Mouse (Mus musculus): ENCODE measurements around the gene Vsx1. TPM values are rescaled to one million over a fixed set of nuclear protein-coding genes. Genes with fewer than 3 reads are reported as not detected.

Gene Vsx1
- polyA plus RNA-seq (2021): not detected

DNA sequence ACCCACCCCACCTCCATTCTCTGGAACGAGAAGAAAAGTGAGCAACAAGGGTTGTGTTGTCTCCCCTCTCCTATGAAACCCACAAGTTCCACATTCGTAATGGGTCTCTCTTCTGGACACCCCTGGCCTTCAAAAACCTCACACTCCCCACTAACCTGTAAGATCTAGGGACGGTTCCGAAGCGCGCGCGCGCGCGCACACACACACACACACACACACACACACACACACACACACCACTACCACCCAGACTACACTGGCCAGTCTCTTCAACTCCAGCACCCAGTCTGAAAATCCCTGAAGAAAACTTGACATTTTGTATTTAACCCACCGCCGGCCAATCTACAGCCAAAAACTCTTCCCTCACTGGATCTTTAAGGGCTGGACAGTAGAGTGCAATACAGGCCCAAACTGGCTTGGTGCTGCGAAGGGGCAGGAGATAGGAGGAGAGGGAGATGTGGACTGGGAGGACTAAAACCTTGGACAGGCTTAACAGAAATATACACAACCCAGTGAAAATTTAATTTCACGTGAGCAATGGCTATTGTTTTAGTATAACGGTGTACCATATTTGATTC lies at the start of gene Vsx1:
TSS of gene Vsx1 (minus strand) at position 138 of the 578 bp plus-strand sequence.
- ChIA-PET POLR2A (interaction anchor here (0.6 kb wide), 1 partner anchor 38 kb away, joined by 3 read pairs; no protein-coding TSS in a partner anchor), CTCF (no interaction called here)
- ATAC-seq: no peak
- no peak for DNase-seq (ENCODE audit: low read depth, low spot score)
- in situ Hi-C loops (cut with MboI; ENCODE audit: low pct_unique_long_range_greater_than_20kb): loop anchor here (25.0 kb wide), 1 partner anchor 448 kb away; no protein-coding TSS in a partner anchor
- TF ChIP-seq CTCF (IDR thresholded peaks at IDR 0.05): no peak
- H3K27me3 ChIP-seq: peaks cover 41% of the 10 kb centered on the region

DNA sequence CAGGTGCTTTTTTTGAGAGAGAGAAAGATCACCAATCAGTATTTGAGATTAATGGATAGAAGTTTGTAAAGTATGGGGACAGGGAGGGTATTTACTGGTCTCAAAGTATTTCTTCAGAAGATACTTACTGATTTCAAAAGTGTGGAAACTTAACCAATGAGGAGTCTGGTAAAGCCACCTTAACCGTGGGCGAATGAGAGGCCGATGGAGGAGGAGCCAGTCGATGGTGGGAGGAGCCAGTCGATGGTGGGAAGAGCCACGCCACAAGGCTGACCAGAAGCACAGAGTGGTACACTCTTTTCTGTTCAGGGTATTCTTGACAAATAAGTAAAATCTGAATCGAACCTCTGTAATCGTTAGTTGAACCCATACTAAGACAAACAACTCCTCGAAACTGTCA lies 48.7 kb upstream of the Vsx1 start:
- ChIA-PET POLR2A (no interaction called here), CTCF (interaction anchor here (2.8 kb wide), 1 partner anchor 10 kb away, joined by 16 read pairs; the partner anchor contains the start of gene Entpd6)
- H3K27me3 ChIP-seq: peaks cover 13% of the 10 kb centered on the region
- in situ Hi-C loops (cut with MboI; ENCODE audit: low pct_unique_long_range_greater_than_20kb): no loop called here
- ATAC-seq (no peak), DNase-seq (ENCODE audit: low read depth, low spot score) (no peak)
- no peak for TF ChIP-seq CTCF (IDR thresholded peaks at IDR 0.05)

DNA sequence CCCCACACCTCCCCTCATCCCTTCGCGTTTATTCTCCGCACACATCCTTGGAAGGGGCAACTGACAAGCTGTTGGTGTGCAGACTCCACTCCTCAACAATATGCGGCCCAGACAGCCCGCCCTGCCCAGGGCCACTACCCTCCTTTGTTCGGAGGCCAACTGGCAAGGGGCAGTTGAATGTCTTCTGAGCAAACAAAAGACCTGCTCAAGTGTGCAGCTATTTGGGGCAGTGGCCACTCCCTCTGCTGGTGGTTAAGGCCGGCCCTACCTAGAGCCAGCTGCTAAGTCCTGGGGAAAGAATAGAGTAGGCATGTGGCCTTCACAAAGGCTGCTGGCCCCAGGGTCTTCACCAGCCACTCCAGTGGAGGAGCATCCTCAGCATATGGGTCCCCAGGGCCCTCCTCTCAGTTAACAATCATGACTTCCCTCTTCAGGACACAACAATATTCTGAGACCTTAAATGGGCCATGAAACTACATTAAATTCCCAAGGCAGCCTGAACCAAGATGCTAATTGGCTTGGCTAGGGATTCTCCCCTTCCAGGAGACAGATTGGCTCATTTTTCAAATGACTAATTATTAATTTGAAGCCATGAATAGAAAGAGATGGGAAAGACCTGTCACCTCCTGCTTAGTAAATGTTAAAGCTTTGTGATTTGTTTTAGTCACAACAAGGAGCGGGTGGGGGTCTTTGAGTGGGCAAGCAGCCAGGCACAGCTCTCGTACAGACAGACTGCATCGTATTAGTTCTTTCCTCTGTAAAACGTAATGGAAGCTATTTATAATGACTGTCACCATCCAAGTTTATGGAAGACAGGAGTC lies 46.8 kb upstream of the Vsx1 start:
- H3K27me3 ChIP-seq: peaks cover 13% of the 10 kb centered on the region
- DNase-seq (ENCODE audit: low read depth, low spot score): no peak
- ChIA-PET CTCF (interaction anchor here (1.0 to 2.8 kb wide), 4 partner anchors 9 to 57 kb away, joined by 3 to 16 read pairs (median 5); partner anchors contain the start of gene Entpd6), POLR2A (no interaction called here)
- in situ Hi-C loops (cut with MboI; ENCODE audit: low pct_unique_long_range_greater_than_20kb): no loop called here
- TF ChIP-seq CTCF (IDR thresholded peaks at IDR 0.05): no peak
- no peak for ATAC-seq

DNA sequence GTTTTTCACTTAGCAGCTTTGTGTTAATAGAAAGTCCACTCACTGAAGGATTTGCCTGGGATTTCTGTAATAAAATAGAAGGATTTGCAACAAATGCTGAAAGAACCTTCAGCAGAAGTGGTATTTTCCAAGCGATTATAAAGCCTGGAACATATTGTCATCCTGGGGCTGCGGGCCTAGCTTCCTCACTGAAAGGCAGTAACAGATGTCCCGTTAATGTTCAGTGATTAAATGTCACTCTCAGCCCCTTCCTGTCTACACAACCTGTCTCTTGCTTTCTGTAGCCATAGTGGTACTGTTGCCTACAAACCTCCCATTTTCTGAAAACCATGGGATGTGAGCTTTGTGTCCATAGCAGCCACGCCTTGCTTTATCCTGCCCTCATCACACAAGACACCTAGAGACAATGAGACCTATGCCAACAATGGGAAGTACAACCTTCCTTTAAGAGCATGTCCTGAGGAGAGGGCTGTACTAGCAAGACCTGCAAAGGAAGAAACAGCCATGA lies 23.1 kb upstream of the Vsx1 start:
- TF ChIP-seq CTCF (IDR thresholded peaks at IDR 0.05): no peak
- DNase-seq (ENCODE audit: low read depth, low spot score): no peak
- H3K27me3 ChIP-seq: peaks cover 25% of the 10 kb centered on the region
- CTCF ChIA-PET: no interaction called here
- POLR2A ChIA-PET: no interaction called here
- no peak for ATAC-seq
- in situ Hi-C loops (cut with MboI; ENCODE audit: low pct_unique_long_range_greater_than_20kb): no loop called here

DNA sequence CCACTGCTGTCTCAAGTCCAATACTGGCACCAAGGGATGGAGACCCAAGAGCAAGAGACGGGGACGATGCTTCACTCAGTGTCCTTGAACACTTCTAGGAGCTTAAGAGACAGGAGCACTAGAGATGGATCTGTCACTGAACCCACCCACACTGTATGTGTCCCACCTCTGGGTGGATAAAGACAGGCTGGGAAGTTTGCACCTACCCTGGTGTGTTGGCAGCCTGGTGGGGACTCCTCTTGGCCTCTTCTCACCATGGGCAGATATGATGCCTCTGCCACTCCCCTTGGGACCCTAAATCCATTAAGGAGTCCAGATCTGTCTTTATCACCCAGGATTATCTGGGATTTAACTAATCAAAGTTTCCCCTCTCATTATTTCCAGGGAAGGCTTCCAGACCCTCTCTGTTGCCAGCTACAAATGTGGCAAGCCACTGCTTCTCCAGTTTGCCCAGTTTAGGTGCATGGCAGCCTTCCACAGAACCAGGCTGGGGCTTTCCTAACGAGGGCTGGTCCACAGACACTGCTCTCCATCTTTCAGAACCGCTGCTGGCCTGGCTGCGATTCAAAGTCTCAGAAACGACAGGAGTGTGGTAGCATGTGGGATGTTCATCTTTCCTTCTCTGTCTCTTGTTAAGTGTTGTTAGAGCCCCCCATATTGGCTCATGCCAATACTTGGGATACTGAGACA lies 2.5 kb upstream of the Vsx1 start:
- ATAC-seq (no peak), DNase-seq (ENCODE audit: low read depth, low spot score) (no peak)
- ChIA-PET POLR2A (no interaction called here), CTCF (no interaction called here)
- H3K27me3 ChIP-seq: peaks cover 52% of the 10 kb centered on the region
- in situ Hi-C loops (cut with MboI; ENCODE audit: low pct_unique_long_range_greater_than_20kb): loop anchor here (25.0 kb wide), 1 partner anchor 446 kb away; no protein-coding TSS in a partner anchor
- TF ChIP-seq CTCF (IDR thresholded peaks at IDR 0.05): no peak

DNA sequence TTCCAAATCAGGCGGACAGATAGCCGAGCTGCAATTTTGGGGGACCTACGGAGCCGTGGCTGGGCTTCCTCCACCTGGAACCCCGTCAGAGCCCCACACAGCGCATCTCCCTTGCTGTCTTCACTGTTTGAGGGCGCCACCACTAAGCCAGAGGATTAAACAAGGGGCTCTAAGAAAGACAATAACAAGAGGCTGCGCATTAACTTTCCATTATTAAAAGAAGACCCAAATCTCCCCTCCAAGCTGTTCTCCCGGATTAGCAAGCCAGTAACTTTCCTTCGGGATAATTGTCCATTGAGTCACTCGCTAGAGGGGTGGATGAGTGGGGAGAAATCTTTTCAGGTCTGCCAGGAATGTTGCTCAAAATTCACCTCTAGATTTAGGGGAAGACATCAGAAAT lies 1.1 kb upstream of the Vsx1 start:
- in situ Hi-C loops (cut with MboI; ENCODE audit: low pct_unique_long_range_greater_than_20kb): loop anchor here (25.0 kb wide), 1 partner anchor 447 kb away; no protein-coding TSS in a partner anchor
- no peak for DNase-seq (ENCODE audit: low read depth, low spot score)
- no peak for TF ChIP-seq CTCF (IDR thresholded peaks at IDR 0.05)
- peaks cover 43% of the 10 kb centered on the region for H3K27me3 ChIP-seq
- no peak for ATAC-seq
- ChIA-PET CTCF (no interaction called here), POLR2A (no interaction called here)

DNA sequence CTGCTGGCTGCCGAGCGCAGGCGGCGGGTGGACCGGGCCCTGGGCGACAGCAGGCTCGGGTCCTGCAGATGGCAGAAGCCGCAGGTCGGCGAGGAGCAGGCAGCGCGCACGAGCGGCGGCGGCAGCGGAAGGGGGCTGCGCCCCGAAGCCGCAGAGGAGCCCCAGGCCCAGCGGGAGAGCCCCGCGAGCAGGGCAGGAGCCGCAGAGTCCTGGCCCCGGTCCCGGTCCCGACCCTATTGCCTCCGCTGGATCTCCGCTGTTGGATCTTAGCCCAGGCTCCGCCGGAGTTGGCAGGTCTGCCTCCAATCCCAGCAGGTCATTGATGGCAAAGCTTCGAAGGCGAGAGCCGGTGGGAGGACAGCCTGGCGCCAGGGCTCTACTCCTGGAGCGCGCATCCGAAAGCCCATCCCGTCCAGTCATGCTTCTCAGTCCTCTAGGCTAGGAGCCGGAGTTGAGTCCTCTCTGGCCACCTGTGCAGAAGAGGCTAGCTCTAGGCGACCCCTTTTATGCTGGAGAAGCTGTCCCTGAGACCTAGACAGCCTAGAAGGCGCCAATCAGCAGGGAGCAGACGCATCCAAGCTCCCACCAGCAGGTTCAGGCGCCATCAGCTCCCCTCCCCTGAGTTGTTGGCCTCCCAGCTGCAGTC lies 496 bp downstream of the Vsx1 start:
- ATAC-seq (no peak), DNase-seq (ENCODE audit: low read depth, low spot score) (no peak)
- ChIA-PET CTCF (no interaction called here), POLR2A (no interaction called here)
- TF ChIP-seq CTCF (IDR thresholded peaks at IDR 0.05): no peak
- H3K27me3 ChIP-seq: peaks cover 41% of the 10 kb centered on the region
- in situ Hi-C loops (cut with MboI; ENCODE audit: low pct_unique_long_range_greater_than_20kb): loop anchor here (25.0 kb wide), 1 partner anchor 449 kb away; no protein-coding TSS in a partner anchor

DNA sequence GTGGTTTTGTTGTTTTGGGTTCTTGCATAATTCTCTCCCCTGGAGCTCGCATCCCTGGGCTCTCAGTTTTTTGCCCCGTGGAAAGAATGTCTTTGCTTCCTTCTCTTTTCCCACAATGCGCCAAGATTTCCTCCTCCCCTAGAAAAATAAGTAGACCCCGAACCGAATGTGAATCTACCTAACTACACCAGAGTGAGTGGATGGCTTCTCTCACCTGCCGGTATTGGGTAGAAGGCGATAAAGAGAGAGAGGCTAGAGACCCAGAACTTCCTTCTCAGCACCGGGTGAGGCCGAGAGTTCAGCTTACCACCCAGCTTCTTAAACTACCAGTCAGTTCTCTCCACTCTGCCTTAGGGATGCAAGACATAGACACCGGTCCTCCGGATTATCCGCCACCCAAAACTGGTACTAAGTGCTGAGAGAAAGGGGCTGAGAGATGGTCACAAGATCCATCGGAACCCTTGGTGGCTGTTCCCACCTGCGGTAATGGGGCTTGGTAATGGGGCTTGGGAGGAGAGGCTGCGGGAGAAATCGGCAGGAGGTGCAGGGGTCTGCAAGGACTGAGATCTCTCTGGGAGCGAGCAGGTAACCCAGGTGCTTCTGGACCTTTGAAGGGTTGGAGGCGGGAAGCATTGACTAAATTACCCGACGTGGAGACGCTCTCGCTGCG lies 1.2 kb downstream of the Vsx1 start:
- no peak for ATAC-seq
- CTCF ChIA-PET: no interaction called here
- no peak for DNase-seq (ENCODE audit: low read depth, low spot score)
- POLR2A ChIA-PET: no interaction called here
- in situ Hi-C loops (cut with MboI; ENCODE audit: low pct_unique_long_range_greater_than_20kb): loop anchor here (25.0 kb wide), 1 partner anchor 449 kb away; no protein-coding TSS in a partner anchor
- peaks cover 42% of the 10 kb centered on the region for H3K27me3 ChIP-seq
- no peak for TF ChIP-seq CTCF (IDR thresholded peaks at IDR 0.05)

DNA sequence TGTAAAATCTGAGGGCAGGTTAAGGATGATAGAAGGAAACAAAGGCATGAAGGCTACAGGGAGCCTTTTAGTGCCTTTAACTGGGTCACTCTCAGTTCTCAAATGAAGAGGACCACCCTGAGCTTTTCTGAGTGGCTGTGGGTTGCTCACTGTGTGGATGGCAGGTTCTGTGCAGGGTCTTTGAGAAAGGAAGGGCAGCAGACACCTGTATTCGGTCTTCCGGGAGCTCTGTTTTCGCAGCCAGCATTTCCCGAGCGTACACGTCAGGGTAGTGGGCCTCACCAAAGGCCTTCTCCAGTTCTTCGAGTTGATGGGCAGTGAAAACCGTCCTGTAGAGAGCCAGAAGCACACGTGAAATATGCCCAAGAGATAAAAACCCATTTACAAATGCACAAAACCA lies 3.8 kb downstream of the Vsx1 start:
- ATAC-seq: no peak
- in situ Hi-C loops (cut with MboI; ENCODE audit: low pct_unique_long_range_greater_than_20kb): loop anchor here (25.0 kb wide), 1 partner anchor 452 kb away; no protein-coding TSS in a partner anchor
- no peak for TF ChIP-seq CTCF (IDR thresholded peaks at IDR 0.05)
- no peak for DNase-seq (ENCODE audit: low read depth, low spot score)
- ChIA-PET POLR2A (no interaction called here), CTCF (no interaction called here)
- H3K27me3 ChIP-seq: peaks cover 45% of the 10 kb centered on the region

DNA sequence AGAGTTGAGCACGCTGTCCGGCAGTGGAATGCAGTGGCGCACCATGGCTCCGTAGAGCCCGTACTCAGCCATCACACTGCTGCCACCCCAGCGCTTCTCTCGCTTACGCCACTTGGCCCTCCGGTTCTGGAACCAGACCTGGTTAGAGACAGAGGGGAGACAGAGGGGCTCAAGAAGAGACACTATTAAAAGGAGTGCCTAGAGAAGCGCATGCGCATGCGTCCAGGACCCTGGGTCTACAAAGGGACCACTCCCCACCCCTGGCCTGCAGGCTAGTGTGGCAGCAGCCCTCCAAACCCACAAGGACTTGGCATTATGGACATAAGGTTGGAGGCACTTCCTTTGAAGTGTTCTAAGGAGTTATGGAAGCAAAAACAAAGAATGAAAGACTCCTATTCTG lies 4.7 kb downstream of the Vsx1 start:
- CTCF ChIA-PET: no interaction called here
- DNase-seq (ENCODE audit: low read depth, low spot score): no peak
- ATAC-seq: no peak
- POLR2A ChIA-PET: no interaction called here
- TF ChIP-seq CTCF (IDR thresholded peaks at IDR 0.05): no peak
- H3K27me3 ChIP-seq: peaks cover 37% of the 10 kb centered on the region
- in situ Hi-C loops (cut with MboI; ENCODE audit: low pct_unique_long_range_greater_than_20kb): loop anchor here (25.0 kb wide), 1 partner anchor 453 kb away; no protein-coding TSS in a partner anchor
